In genomic region chr2:31172001-31172400, GRCm38 (mm10) we compare ENCODE assay signal across 9 mouse cellular contexts. TPM values are rescaled to one million over a fixed set of nuclear protein-coding genes. Genes with fewer than 3 reads are reported as not detected.
DNase-seq lines count a peak whose midpoint lies in the region; ATAC-seq and TF ChIP-seq lines count a peak whose summit lies in the region.
"Had no signal": no experiment of that assay in that cellular context is flagged by ENCODE, and none has a peak within 500 bp of the region (broad histone marks: within the 10 kb centered on the region; RNA-seq: fewer than 3 reads in every experiment).

No protein-coding gene starts in this region.

- WGBS in hindbrain, postnatal 0 days = 71% methylated on average over 5 of the region's 5 CpGs
- 85% methylated on average over 5 of the region's 5 CpGs for WGBS in hindbrain, embryonic 10.5 days

- no peak overlapping the region for H3K9ac ChIP-seq in hindbrain, postnatal 0 days (replicated peaks; ENCODE audit: low read length)

- no peak overlapping the region for H3K4me2 ChIP-seq in hindbrain, postnatal 0 days (ENCODE audit: low read depth, low read length)

- peaks cover 71% of the 10 kb centered on the region for H3K36me3 ChIP-seq in hindbrain, postnatal 0 days (ENCODE audit: insufficient read depth, low read length)
- peaks cover 100% of the 10 kb centered on the region for H3K36me3 ChIP-seq in hindbrain, embryonic 10.5 days

- no peaks in the 10 kb centered on the region for H3K9me3 ChIP-seq in hindbrain, postnatal 0 days (ENCODE audit: low read length)
- H3K9me3 ChIP-seq in hindbrain, embryonic 10.5 days = no peaks in the 10 kb centered on the region

- no peak for TF ChIP-seq CTCF in hindbrain, postnatal 0 days (IDR thresholded peaks at IDR 0.05; ENCODE audit: low read depth)

- DNase-seq in hindbrain, postnatal 0 days (ENCODE audit: low spot score) = no peak
- no peak for DNase-seq in hindbrain, embryonic 10.5 days (ENCODE audit: low spot score)
- peak; percentile 23 to 25 for DNase-seq in heart, postnatal 36 days
- peak; percentile 41 for DNase-seq in lung, postnatal 10 days
- DNase-seq in urinary bladder, postnatal 4 days (ENCODE audit: low spot score in 2 of 2) = no peak
- DNase-seq in adrenal gland, postnatal 25 days = no peak
- no peak for DNase-seq in retina, embryonic 14.5 days (ENCODE audit: low spot score)

- no peaks in the 10 kb centered on the region for H3K4me1 ChIP-seq in hindbrain, postnatal 0 days (ENCODE audit: insufficient read depth, low read length)
- no peaks in the 10 kb centered on the region for H3K4me1 ChIP-seq in hindbrain, embryonic 10.5 days (replicated peaks)

- peak overlapping the region; percentile 1; the same call in 1 of the 2 replicates for H3K27ac ChIP-seq in hindbrain, postnatal 0 days
- no peak overlapping the region for H3K27ac ChIP-seq in hindbrain, embryonic 10.5 days

- no peak for ATAC-seq in hindbrain, postnatal 0 days
- ATAC-seq in activated CD4-positive, CD25-positive, alpha-beta regulatory T cell, adult 4 months = peak; percentile 93
- ATAC-seq: midbrain, embryonic 16.5 days had no signal

- no peak overlapping the region for H3K4me3 ChIP-seq in hindbrain, postnatal 0 days (ENCODE audit: low read length)
- H3K4me3 ChIP-seq in hindbrain, embryonic 10.5 days = no peak overlapping the region

- no peaks in the 10 kb centered on the region for H3K27me3 ChIP-seq in hindbrain, postnatal 0 days (ENCODE audit: insufficient read depth, low read length)
- H3K27me3 ChIP-seq in hindbrain, embryonic 10.5 days (ENCODE audit: insufficient read depth, poor library complexity, severe bottlenecking) = no peaks in the 10 kb centered on the region

- intact Hi-C loops in heart, postnatal 36 days (cut with DNase I) = loop anchor here (5.0 kb wide), 1 partner anchor 150 kb away; no protein-coding TSS in a partner anchor

RNA-seq across cellular contexts. Expression of gene Gpr107, which starts 19.9 kb away (rescaled TPM):
- total RNA-seq in hindbrain, postnatal 0 days (2014; rRNA removed) = 49.3 and 52.9 TPM in 2 replicates
- polyA plus RNA-seq in hindbrain, postnatal 0 days (2015; fragmentation: Nextera tagmentation; extraction: Ambion mirVana) = 28.2 and 31.9 TPM in 2 replicates
- polyA plus RNA-seq in hindbrain, embryonic 10.5 days (2016; fragmentation: Nextera tagmentation; extraction: Ambion mirVana) = 35.1 and 35.5 TPM in 2 replicates
- 10 to 100 TPM; 44.8 to 45.0 TPM for polyA plus RNA-seq in activated CD4-positive, CD25-positive, alpha-beta regulatory T cell, adult 4 months (2017; shearing (Covaris generic))
- total RNA-seq in heart, postnatal 36 days (2021) = 10 to 100 TPM; 30.3 to 38.7 TPM
- 54.1 and 63.6 TPM in 2 replicates for total RNA-seq in adrenal gland, postnatal 25 days (2021)

RNA-seq across cellular contexts. Expression of gene Fnbp1, which starts 30.2 kb away (rescaled TPM):
- 20.1 and 24.1 TPM in 2 replicates for total RNA-seq in hindbrain, postnatal 0 days (2014; rRNA removed)
- 31.0 and 32.1 TPM in 2 replicates for polyA plus RNA-seq in hindbrain, postnatal 0 days (2015; fragmentation: Nextera tagmentation; extraction: Ambion mirVana)
- polyA plus RNA-seq in hindbrain, embryonic 10.5 days (2016; fragmentation: Nextera tagmentation; extraction: Ambion mirVana) = 14.7 and 16.0 TPM in 2 replicates
- 100 to 1,000 TPM in 1 of 2 experiments, 10 to 100 TPM in 1; 99.6 to 101 TPM for polyA plus RNA-seq in activated CD4-positive, CD25-positive, alpha-beta regulatory T cell, adult 4 months (2017; shearing (Covaris generic))
- 10 to 100 TPM; 51.7 to 57.9 TPM for total RNA-seq in heart, postnatal 36 days (2021)
- 50.9 and 66.0 TPM in 2 replicates for total RNA-seq in adrenal gland, postnatal 25 days (2021)

Comparison
In these comparisons a context has a peak if more than half of its experiments do, and no peak if none do; other contexts are left out.
1. DNase-seq: peak in heart, postnatal 36 days (2 of 2) and lung, postnatal 10 days (single experiment); none in hindbrain, postnatal 0 days (single experiment), hindbrain, embryonic 10.5 days (single experiment), urinary bladder, postnatal 4 days (0 of 2), adrenal gland, postnatal 25 days (single experiment) and retina, embryonic 14.5 days (single experiment).